Mouse (Mus musculus) embryonic facial prominence, embryonic 11.5 days (tissue): ENCODE measurements around the gene Atxn7l3b. TPM values are rescaled to one million over a fixed set of nuclear protein-coding genes. Genes with fewer than 3 reads are reported as not detected.
"Not testable (repeated sequence)": the region's sequence is repeated elsewhere in the genome, so short reads cannot be mapped to it uniquely, and the experiment has no call there.

Experiments used
- ATAC-seq: fragments of 200-750 bp; cut with Nextera tagmentation; replicated peaks from 2 replicates; pipeline ENCODE4 v1.8.0; 2017; ENCODE audit warnings: low read depth; ENCODE audit not compliant: insufficient number of reproducible peaks, low FRiP score, low TSS enrichment
- DNase-seq: peaks from one replicate; pipeline ENCODE4 v3.0.0-alpha.2; 2015; ENCODE audit warnings: low spot score
- H3K27ac ChIP-seq: fragments of 300-500 bp; sonication (generic); replicated peaks from 2 replicates; pipeline ENCODE4 v1.5.1; 2014; ENCODE audit warnings: mild to moderate bottlenecking, low read depth, low read length, control low read depth
- H3K27me3 ChIP-seq: fragments of 300-500 bp; sonication (generic); 2 replicates; pipeline ENCODE4 v1.6.1; 2014; ENCODE audit warnings: mild to moderate bottlenecking, low read length, moderate library complexity, mixed read lengths; ENCODE audit not compliant: control insufficient read depth, insufficient read depth
- H3K36me3 ChIP-seq: fragments of 300-500 bp; sonication (generic); replicated peaks from 2 replicates; pipeline ENCODE4 v1.6.1; 2014; ENCODE audit warnings: low read depth, mild to moderate bottlenecking, low read length, moderate library complexity, mixed read lengths; ENCODE audit not compliant: control insufficient read depth, insufficient read depth
- H3K4me1 ChIP-seq: fragments of 300-500 bp; sonication (generic); 2 replicates; pipeline ENCODE4 v1.6.1; 2014; ENCODE audit warnings: low read length, mixed read lengths; ENCODE audit not compliant: control insufficient read depth, insufficient read depth
- H3K4me2 ChIP-seq: fragments of 300-500 bp; sonication (generic); 2 replicates; pipeline ENCODE4 v1.6.1; 2014; ENCODE audit warnings: low read depth, mild to moderate bottlenecking, control low read depth, low read length, moderate library complexity
- H3K4me3 ChIP-seq: fragments of 300-500 bp; sonication (generic); 2 replicates; pipeline ENCODE4 v1.5.1; 2014; ENCODE audit warnings: low read depth, low read length, control low read depth
- H3K9ac ChIP-seq: fragments of 300-500 bp; sonication (generic); replicated peaks from 2 replicates; pipeline ENCODE4 v1.6.1; 2014; ENCODE audit warnings: mild to moderate bottlenecking, control low read depth, low read length
- H3K9me3 ChIP-seq: fragments of 300-500 bp; sonication (generic); replicated peaks from 2 replicates; pipeline ENCODE4 v1.6.1; 2016; ENCODE audit warnings: mild to moderate bottlenecking, low read length, inconsistent platforms, mixed read lengths; ENCODE audit not compliant: control insufficient read depth
- WGBS: fragments of 180-500 bp; shearing (Covaris S2); extraction: QIAGEN DNeasy Blood & Tissue Kit; methylation state at CpG from one replicate; pipeline ENCODE4 v1.1.7; 2014; 5-methylcytosine and 5-hydroxymethylcytosine counted together
- polyA plus RNA-seq: library from polyadenylated mRNA; unstranded; fragments of >200 nt; fragmentation: Nextera tagmentation; extraction: Ambion mirVana; gene quantifications from 2 replicates; pipeline ENCODE4 v1.2.1, GENCODE M21; 2014

The Atxn7l3b gene
- 233 and 250 TPM in 2 replicates for polyA plus RNA-seq

GRCm38 (mm10) chr10:112928452-112929221, at the start of gene Atxn7l3b:
Gene Atxn7l3b, minus strand, starts transcription at chr10:112929001.
- Histone ChIP-seq H3K27me3 (no peaks in the 10 kb centered on the region), H3K9me3 (no peaks in the 10 kb centered on the region), H3K27ac (peak within 1 kb of the TSS; percentile 83), H3K9ac (peak within 1 kb of the TSS; percentile 97), H3K4me2 (peak within 1 kb of the TSS; percentile 63), H3K4me1 (no peaks in the 10 kb centered on the region), H3K4me3 (peak within 1 kb of the TSS; percentile 77), H3K36me3 (peaks cover 14% of the 10 kb centered on the region)
- DNase-seq: peak; percentile 91
- ATAC-seq: peak; percentile 100
- WGBS: 1% methylated on average over 70 of the region's 70 CpGs

GRCm38 (mm10) chr10:112977586-112977985, 48.8 kb upstream of the Atxn7l3b start:
- no peak for DNase-seq

GRCm38 (mm10) chr10:112973286-112974026, 44.7 kb upstream of the Atxn7l3b start:
- WGBS: 61% methylated on average over 5 of the region's 5 CpGs
- Histone ChIP-seq H3K4me2 (no peak overlapping the region), H3K27me3 (no peaks in the 10 kb centered on the region), H3K27ac (no peak overlapping the region), H3K4me1 (no peaks in the 10 kb centered on the region), H3K4me3 (no peak overlapping the region), H3K9me3 (no peaks in the 10 kb centered on the region), H3K36me3 (no peaks in the 10 kb centered on the region), H3K9ac (no peak overlapping the region)
- no peak for DNase-seq
- no peak for ATAC-seq

More at GRCm38 (mm10) chr10:112977586-112977985, 48.8 kb upstream of the Atxn7l3b start:
- H3K4me2 ChIP-seq: no peak overlapping the region
- H3K27ac ChIP-seq: no peak overlapping the region
- H3K9me3 ChIP-seq: no peaks in the 10 kb centered on the region
- H3K4me1 ChIP-seq: no peaks in the 10 kb centered on the region
- H3K36me3 ChIP-seq: no peaks in the 10 kb centered on the region
- H3K4me3 ChIP-seq: no peak overlapping the region
- H3K9ac ChIP-seq: no peak overlapping the region
- 86% methylated on average over 4 of the region's 4 CpGs for WGBS
- H3K27me3 ChIP-seq: no peaks in the 10 kb centered on the region
- no peak for ATAC-seq

- Histone ChIP-seq H3K4me1 (no peaks in the 10 kb centered on the region), H3K9me3 (no peaks in the 10 kb centered on the region), H3K9ac (no peak overlapping the region), H3K4me3 (no peak overlapping the region), H3K36me3 (no peaks in the 10 kb centered on the region), H3K27ac (no peak overlapping the region), H3K4me2 (no peak overlapping the region), H3K27me3 (no peaks in the 10 kb centered on the region)
- 79% methylated on average over 2 of the region's 2 CpGs for WGBS
- ATAC-seq (no peak), DNase-seq (no peak)
Measured at GRCm38 (mm10) chr10:112970002-112970589, 41.3 kb upstream of the Atxn7l3b start.

- Histone ChIP-seq H3K27ac (no peak overlapping the region), H3K4me3 (no peak overlapping the region), H3K9me3 (no peaks in the 10 kb centered on the region), H3K4me1 (no peaks in the 10 kb centered on the region), H3K4me2 (no peak overlapping the region), H3K27me3 (no peaks in the 10 kb centered on the region), H3K9ac (no peak overlapping the region), H3K36me3 (no peaks in the 10 kb centered on the region)
- WGBS: 75% methylated on average over 2 of the region's 2 CpGs
- no peak for ATAC-seq
- DNase-seq: no peak
Measured at GRCm38 (mm10) chr10:112967578-112967977, 38.8 kb upstream of the Atxn7l3b start.

GRCm38 (mm10) chr10:112962216-112962615, 33.4 kb upstream of the Atxn7l3b start:
- H3K9ac ChIP-seq, DNase-seq, H3K27ac ChIP-seq, H3K36me3 ChIP-seq, ATAC-seq, H3K4me3 ChIP-seq, H3K27me3 ChIP-seq, H3K9me3 ChIP-seq, H3K4me1 ChIP-seq, H3K4me2 ChIP-seq: not testable (repeated sequence)
- WGBS: 62% methylated on average over 4 of the region's 4 CpGs

- Histone ChIP-seq H3K9me3 (no peaks in the 10 kb centered on the region), H3K4me3 (no peak overlapping the region), H3K9ac (no peak overlapping the region), H3K27me3 (no peaks in the 10 kb centered on the region), H3K4me2 (no peak overlapping the region), H3K4me1 (no peaks in the 10 kb centered on the region), H3K27ac (no peak overlapping the region), H3K36me3 (no peaks in the 10 kb centered on the region)
- WGBS: 58% methylated on average over 2 of the region's 2 CpGs
- ATAC-seq (no peak), DNase-seq (no peak)
Measured at GRCm38 (mm10) chr10:112954140-112954539, 25.3 kb upstream of the Atxn7l3b start.

GRCm38 (mm10) chr10:112948453-112948852, 19.7 kb upstream of the Atxn7l3b start:
- H3K9ac ChIP-seq: no peak overlapping the region
- DNase-seq (no peak), ATAC-seq (no peak)
- H3K4me3 ChIP-seq: no peak overlapping the region
- H3K27ac ChIP-seq: no peak overlapping the region
- no peaks in the 10 kb centered on the region for H3K36me3 ChIP-seq
- H3K27me3 ChIP-seq: no peaks in the 10 kb centered on the region
- H3K4me1 ChIP-seq: no peaks in the 10 kb centered on the region
- 84% methylated on average over 3 of the region's 3 CpGs for WGBS
- no peak overlapping the region for H3K4me2 ChIP-seq
- H3K9me3 ChIP-seq: no peaks in the 10 kb centered on the region
